Mouse (Mus musculus): ENCODE measurements around the gene Dspp.

- TF ChIP-seq CTCF (IDR thresholded peaks at IDR 0.05; ENCODE audit: low read depth) (no peak), EP300 (optimal IDR thresholded peaks at IDR 0.05) (no peak)
These were observed 9.9 kb upstream of the Dspp start for GRCm38 (mm10) chr5:104160581-104160980.

Data from stomach, postnatal 0 days (tissue).